Mouse (Mus musculus) lung, adult 10 weeks (tissue): ENCODE measurements around the gene Actl10. TPM values are rescaled to one million over a fixed set of nuclear protein-coding genes. Genes with fewer than 3 reads are reported as not detected.

Source experiments
- polyA plus RNA-seq: library from polyadenylated mRNA; stranded (reverse); fragments of 350-450 nt; fragmentation: Illumina TruSeq; extraction: RNeasy Lipid Tissue Mini Kit (QIAGEN cat#74804); gene quantifications from one replicate; pipeline ENCODE4 v1.2.3, GENCODE M21; 2014; ENCODE audit warnings: low read depth, low replicate concordance; ENCODE audit not compliant: insufficient read depth

The Actl10 gene
- polyA plus RNA-seq = not detected

GRCm38 (mm10) chr2:154551476-154551875 is at the start of gene Actl10:
Gene Actl10 (plus strand): TSS chr2:154551776.

GRCm38 (mm10) chr2:154546711-154547110 is 4.9 kb upstream of the Actl10 start, which contains the start of gene 1700003F12Rik:
Gene 1700003F12Rik (plus strand): TSS chr2:154547085.

GRCm38 (mm10) chr2:154558264-154559039 is 6.9 kb downstream of the Actl10 start, which contains the start of gene Necab3:
Gene Necab3 (minus strand): TSS chr2:154558890.

GRCm38 (mm10) chr2:154569836-154570286 is 18.3 kb downstream of the Actl10 start, which contains the start of gene E2f1:
Gene E2f1 (minus strand): TSS chr2:154569892.

Other genes with a start within 250 kb of the Actl10 start
- not detected for gene Bpifb9b, start 244.5 kb upstream of the Actl10 start, polyA plus RNA-seq
- 7.4 TPM for gene Cdk5rap1, start 178.8 kb upstream of the Actl10 start, polyA plus RNA-seq
- 14.1 TPM for gene Snta1, start 143.7 kb upstream of the Actl10 start, polyA plus RNA-seq
- 5.8 TPM for gene Cbfa2t2, start 115.3 kb upstream of the Actl10 start, polyA plus RNA-seq
- not detected for gene 1700003F12Rik, start 4.7 kb upstream of the Actl10 start, polyA plus RNA-seq
- 0.71 TPM for gene Necab3, start 7.1 kb downstream of the Actl10 start, polyA plus RNA-seq
- gene E2f1, start 18.1 kb downstream of the Actl10 start, polyA plus RNA-seq = 4.4 TPM
- 25.5 TPM for gene Pxmp4, start 51.9 kb downstream of the Actl10 start, polyA plus RNA-seq
- gene Zfp341, start 61.5 kb downstream of the Actl10 start, polyA plus RNA-seq = 2.0 TPM
- gene 4930519P11Rik, start 61.7 kb downstream of the Actl10 start, polyA plus RNA-seq = not detected
- gene Chmp4b, start 99.9 kb downstream of the Actl10 start, polyA plus RNA-seq = 183 TPM
- not detected for gene Gm14214, start 218.3 kb downstream of the Actl10 start, polyA plus RNA-seq
- 144 TPM for gene Raly, start 239.3 kb downstream of the Actl10 start, polyA plus RNA-seq
- gene a, start 239.6 kb downstream of the Actl10 start, polyA plus RNA-seq = not detected